Mouse (Mus musculus): ENCODE results near the gene Arg1.

- no peak for TF ChIP-seq CTCF (IDR thresholded peaks at IDR 0.05; ENCODE audit: low read depth, low read length)
- no peak for TF ChIP-seq GATA1 (IDR thresholded peaks at IDR 0.05; ENCODE audit: borderline replicate concordance, low read length)
- no peak for TF ChIP-seq POLR2AphosphoS5 (IDR thresholded peaks at IDR 0.05; ENCODE audit: insufficient replicate concordance, low read depth, low read length)
Observed at GRCm38 (mm10) chr10:24952549-24952948, 25.3 kb upstream of the Arg1 start.
